Mouse (Mus musculus) heart, postnatal 0 days (tissue): ENCODE results near the gene 9030025P20Rik.
"Not testable (repeated sequence)": the region's sequence is repeated elsewhere in the genome, so short reads cannot be mapped to it uniquely, and the experiment has no call there.

Experiments used
- CTCF ChIP-seq: IDR thresholded peaks from 2 replicates; pipeline ENCODE4 v1.5.1; 2016; ENCODE audit warnings: antibody characterized with exemption, control low read depth, low read depth
- EP300 ChIP-seq: IDR thresholded peaks from 2 replicates; pipeline ENCODE4 v1.6.1; 2016; ENCODE audit warnings: antibody characterized with exemption, low read depth

GRCm38 (mm10) chr17:14978362-14979038 lies at the start of gene 9030025P20Rik, which contains the start of gene Gm3417:
- TF ChIP-seq CTCF, EP300: not testable (repeated sequence)
